Mouse (Mus musculus): ENCODE measurements around the gene Pilra.
A peak's percentile ranks its signal among the peaks of the same experiment; 100 is the strongest.

GRCm38 (mm10) chr5:137787151-137787928, 48.7 kb downstream of the Pilra start, which contains the start of the genes Mepce and Zcwpw1:
- TF ChIP-seq POLR2A (IDR thresholded peaks at IDR 0.05; ENCODE audit: extremely low read depth, insufficient read depth, low read length) (0 out of 2 replicates have a peak, but pooled peaks have one; percentile 53), CTCF (IDR thresholded peaks at IDR 0.05; ENCODE audit: low read depth, low read length) (peak; percentile 85)
